Comparison of ENCODE assay signal across 8 mouse cellular contexts in the genomic region with DNA sequence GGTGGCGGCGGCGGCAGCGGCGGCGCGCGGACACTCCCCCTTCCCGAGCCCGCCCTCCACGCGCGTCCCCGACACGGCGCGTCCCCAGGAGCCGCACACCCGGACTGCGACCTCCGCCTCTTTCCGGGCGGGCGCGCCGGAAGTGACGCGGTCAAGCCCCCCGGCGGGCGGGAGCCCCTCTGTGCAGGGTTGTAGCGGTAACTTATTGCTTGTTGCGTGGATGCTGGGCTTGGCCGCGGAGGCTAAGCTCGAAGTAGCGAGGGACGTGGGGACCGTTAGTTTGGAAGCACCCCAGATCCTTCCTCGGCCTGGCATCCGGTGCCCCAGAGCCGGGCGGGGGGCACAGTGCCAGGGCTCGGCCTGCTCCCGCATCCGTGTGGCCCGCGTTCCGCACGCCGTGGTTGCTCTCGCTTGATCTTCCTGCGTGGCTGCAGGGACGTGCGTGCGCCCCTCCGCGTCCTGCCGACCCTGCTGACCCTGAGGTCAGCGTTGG. TPM values are rescaled to one million over a fixed set of nuclear protein-coding genes. Genes with fewer than 3 reads are reported as not detected.
DNase-seq lines count a peak whose midpoint lies in the region; ATAC-seq and TF ChIP-seq lines count a peak whose summit lies in the region.

A gene (minus strand): TSS at position 90 of the 493 bp plus-strand sequence.

- no peak within 1 kb of the TSS for H3K27ac ChIP-seq in ES-Bruce4 (ENCODE audit: insufficient read depth, low read length)
- peak within 1 kb of the TSS; percentile 79 for H3K27ac ChIP-seq in forebrain, embryonic 14.5 days (ENCODE audit: low read depth, low read length)
- peak within 1 kb of the TSS; percentile 99 for H3K27ac ChIP-seq in neural tube, embryonic 15.5 days (replicated peaks)

- peak within 1 kb of the TSS; percentile 86 for H3K4me2 ChIP-seq in forebrain, embryonic 14.5 days (ENCODE audit: low read length)
- H3K4me2 ChIP-seq in neural tube, embryonic 15.5 days: peak within 1 kb of the TSS; percentile 84

- no peaks in the 10 kb centered on the region for H3K27me3 ChIP-seq in ES-Bruce4 (ENCODE audit: control insufficient read depth, insufficient read depth, low read length, poor library complexity, severe bottlenecking)
- no peaks in the 10 kb centered on the region for H3K27me3 ChIP-seq in forebrain, embryonic 14.5 days (replicated peaks; ENCODE audit: control insufficient read depth, insufficient read depth, low read length)
- no peaks in the 10 kb centered on the region for H3K27me3 ChIP-seq in neural tube, embryonic 15.5 days (replicated peaks)

- no peak for TF ChIP-seq POLR2A in ES-Bruce4 (IDR thresholded peaks at IDR 0.05; ENCODE audit: insufficient read depth, low read length)

- peak within 1 kb of the TSS; percentile 91 for H3K9ac ChIP-seq in ES-Bruce4 (ENCODE audit: low read depth, poor library complexity, severe bottlenecking)
- H3K9ac ChIP-seq in forebrain, embryonic 14.5 days (ENCODE audit: low read length): peak within 1 kb of the TSS; percentile 85
- peak within 1 kb of the TSS; percentile 96 for H3K9ac ChIP-seq in neural tube, embryonic 15.5 days (replicated peaks)

- no peaks in the 10 kb centered on the region for H3K4me1 ChIP-seq in ES-Bruce4 (ENCODE audit: control insufficient read depth, insufficient read depth, low read length)
- peaks cover 6% of the 10 kb centered on the region for H3K4me1 ChIP-seq in forebrain, embryonic 14.5 days (ENCODE audit: control insufficient read depth, insufficient read depth, low read length)
- peaks cover 27% of the 10 kb centered on the region for H3K4me1 ChIP-seq in neural tube, embryonic 15.5 days

- H3K4me3 ChIP-seq in ES-Bruce4 (ENCODE audit: low read depth, low read length): peak within 1 kb of the TSS; percentile 94
- peak within 1 kb of the TSS; percentile 98 for H3K4me3 ChIP-seq in forebrain, embryonic 14.5 days (ENCODE audit: low read depth, low read length)
- peak within 1 kb of the TSS; percentile 95 for H3K4me3 ChIP-seq in neural tube, embryonic 15.5 days (replicated peaks)

- ATAC-seq in cerebellum, adult (ENCODE audit: insufficient number of reproducible peaks, low FRiP score, low TSS enrichment): peak; percentile 87
- ATAC-seq in forebrain, embryonic 14.5 days: peak; percentile 98
- ATAC-seq in neural tube, embryonic 15.5 days (ENCODE audit: low FRiP score): peak; percentile 98

- DNase-seq in forebrain, embryonic 14.5 days (ENCODE audit: low spot score): peak; percentile 94
- peak; percentile 95 for DNase-seq in heart, postnatal 14 days
- DNase-seq in layer of hippocampus, adult 11-12 months (ENCODE audit: low spot score): peak; percentile 90
- peak; percentile 88 for DNase-seq in lung, adult 18-20 months
- peak; percentile 91 for DNase-seq in testis, postnatal 14 days (ENCODE audit: low spot score)

- no peaks in the 10 kb centered on the region for H3K36me3 ChIP-seq in ES-Bruce4 (ENCODE audit: control insufficient read depth, insufficient read depth, low read length, poor library complexity, severe bottlenecking)
- peaks cover 6% of the 10 kb centered on the region; the same call in 1 of the 2 replicates for H3K36me3 ChIP-seq in forebrain, embryonic 14.5 days (ENCODE audit: control insufficient read depth, insufficient read depth, low read length)
- H3K36me3 ChIP-seq in neural tube, embryonic 15.5 days: no peaks in the 10 kb centered on the region

- intact Hi-C loops in heart, postnatal 14 days (cut with DNase I): loop anchor here (5.0 kb wide), 1 partner anchor 39 kb away; a partner anchor contains a TSS

- WGBS in forebrain, embryonic 14.5 days: under 1% methylated on average over 45 of the region's 60 CpGs
- WGBS in neural tube, embryonic 15.5 days: under 1% methylated on average over 47 of the region's 60 CpGs

- no peak for TF ChIP-seq EP300 in ES-Bruce4 (IDR thresholded peaks at IDR 0.05; ENCODE audit: insufficient read depth, low read depth, low read length)

- TF ChIP-seq CTCF in ES-Bruce4 (IDR thresholded peaks at IDR 0.05; ENCODE audit: low read depth, low read length): no peak

- H3K9me3 ChIP-seq in ES-Bruce4 (replicated peaks; ENCODE audit: control insufficient read depth, insufficient read depth, low read length, poor library complexity, severe bottlenecking): no peaks in the 10 kb centered on the region
- no peaks in the 10 kb centered on the region for H3K9me3 ChIP-seq in forebrain, embryonic 14.5 days (replicated peaks; ENCODE audit: control insufficient read depth, low read length)
- no peaks in the 10 kb centered on the region for H3K9me3 ChIP-seq in neural tube, embryonic 15.5 days (replicated peaks)

RNA-seq across cellular contexts. Expression of the gene that starts here (rescaled TPM):
- polyA plus RNA-seq in ES-Bruce4 (2011; ENCODE audit: insufficient read depth, insufficient read length, low read depth, missing spikeins): 36.8 and 41.7 TPM in 2 replicates
- 115 and 159 TPM in 2 replicates for polyA plus RNA-seq in forebrain, embryonic 14.5 days (2014; fragmentation: Nextera tagmentation; extraction: Ambion mirVana)
- total RNA-seq in heart, postnatal 14 days (2021): 10 to 100 TPM; 62.5 to 68.3 TPM
- polyA plus RNA-seq in neural tube, embryonic 15.5 days (2015; fragmentation: Nextera tagmentation; extraction: Ambion mirVana): 169 and 193 TPM in 2 replicates
